ENCODE assay signal across 9 mouse cellular contexts in genomic region chr7:119849096-119849495, GRCm38 (mm10). TPM values are rescaled to one million over a fixed set of nuclear protein-coding genes. Genes with fewer than 3 reads are reported as not detected.
DNase-seq lines count a peak whose midpoint lies in the region; ATAC-seq lines count a peak whose summit lies in the region.
"Had no signal": no experiment of that assay in that cellular context is flagged by ENCODE, and none has a peak within 500 bp of the region (broad histone marks: within the 10 kb centered on the region; RNA-seq: fewer than 3 reads in every experiment).

No protein-coding gene starts in this region.

- 0% methylated on average over 1 of the region's 1 CpGs for WGBS in neural tube, embryonic 15.5 days
- WGBS in midbrain, embryonic 16.5 days: 0% methylated on average over 1 of the region's 1 CpGs

- no peak overlapping the region for H3K4me3 ChIP-seq in neural tube, embryonic 15.5 days (replicated peaks)
- H3K4me3 ChIP-seq in midbrain, embryonic 16.5 days (ENCODE audit: low read depth, low read length): no peak overlapping the region
- H3K4me3 ChIP-seq: neural tube, embryonic 13.5 days had no signal

- H3K27ac ChIP-seq in neural tube, embryonic 15.5 days (replicated peaks): no peak overlapping the region
- H3K27ac ChIP-seq in midbrain, embryonic 16.5 days (ENCODE audit: low read length): no peak overlapping the region
- H3K27ac ChIP-seq: neural tube, embryonic 13.5 days had no signal

- H3K36me3 ChIP-seq in neural tube, embryonic 15.5 days: no peaks in the 10 kb centered on the region
- H3K36me3 ChIP-seq in midbrain, embryonic 16.5 days (ENCODE audit: control insufficient read depth, insufficient read depth, low read length): no peaks in the 10 kb centered on the region

- H3K4me1 ChIP-seq in neural tube, embryonic 15.5 days: no peaks in the 10 kb centered on the region
- H3K4me1 ChIP-seq in midbrain, embryonic 16.5 days (ENCODE audit: control insufficient read depth, insufficient read depth, low read length): no peaks in the 10 kb centered on the region
- H3K4me1 ChIP-seq: neural tube, embryonic 13.5 days had no signal

- H3K27me3 ChIP-seq in neural tube, embryonic 15.5 days (replicated peaks): no peaks in the 10 kb centered on the region
- no peaks in the 10 kb centered on the region for H3K27me3 ChIP-seq in midbrain, embryonic 16.5 days (ENCODE audit: control insufficient read depth, insufficient read depth, low read depth, low read length)
- H3K27me3 ChIP-seq: neural tube, embryonic 13.5 days had no signal

- no peak overlapping the region for H3K9ac ChIP-seq in neural tube, embryonic 15.5 days (replicated peaks)
- no peak overlapping the region for H3K9ac ChIP-seq in midbrain, embryonic 16.5 days (ENCODE audit: low read depth, low read length)
- H3K9ac ChIP-seq: neural tube, embryonic 13.5 days had no signal

- no peak for ATAC-seq in neural tube, embryonic 15.5 days (ENCODE audit: low FRiP score)
- ATAC-seq in frontal cortex, adult (ENCODE audit: low TSS enrichment): peak; percentile 72
- peak; percentile 54; the same call in 1 of the 2 replicates for ATAC-seq in midbrain, embryonic 16.5 days

- no peaks in the 10 kb centered on the region for H3K9me3 ChIP-seq in neural tube, embryonic 15.5 days (replicated peaks)
- H3K9me3 ChIP-seq in midbrain, embryonic 16.5 days (replicated peaks; ENCODE audit: control insufficient read depth, low read length, poor library complexity, severe bottlenecking): no peaks in the 10 kb centered on the region
- H3K9me3 ChIP-seq: neural tube, embryonic 13.5 days had no signal

- peak; percentile 70 for DNase-seq in neural tube, embryonic 10.5 days (ENCODE audit: extremely low spot score, low spot score)
- peak; percentile 17 for DNase-seq in cerebellum, adult 11-12 months
- peak; percentile 42 for DNase-seq in hindlimb bud, embryonic 11.5 days (ENCODE audit: extremely low spot score, low read depth, low spot score)
- DNase-seq in left cerebral cortex, adult 9 months (ENCODE audit: low spot score in 2 of 2): peak; percentile 13 to 76
- DNase-seq in thymus, postnatal 25 days: peak; percentile 38

- H3K4me2 ChIP-seq in neural tube, embryonic 15.5 days: no peak overlapping the region
- no peak overlapping the region for H3K4me2 ChIP-seq in midbrain, embryonic 16.5 days (ENCODE audit: low read length)
- H3K4me2 ChIP-seq: neural tube, embryonic 13.5 days had no signal

RNA-seq across cellular contexts. Expression of gene Lyrm1, which starts 46.6 kb away (rescaled TPM):
- polyA plus RNA-seq in neural tube, embryonic 15.5 days (2015; fragmentation: Nextera tagmentation; extraction: Ambion mirVana): 16.7 and 17.9 TPM in 2 replicates
- 22.3 and 23.8 TPM in 2 replicates for polyA plus RNA-seq in midbrain, embryonic 16.5 days (2015; fragmentation: Nextera tagmentation; extraction: Ambion mirVana)

RNA-seq across cellular contexts. Expression of gene Dcun1d3, which starts 47.0 kb away (rescaled TPM):
- 15.8 and 18.1 TPM in 2 replicates for polyA plus RNA-seq in neural tube, embryonic 15.5 days (2015; fragmentation: Nextera tagmentation; extraction: Ambion mirVana)
- polyA plus RNA-seq in midbrain, embryonic 16.5 days (2015; fragmentation: Nextera tagmentation; extraction: Ambion mirVana): 19.1 and 19.8 TPM in 2 replicates

RNA-seq across cellular contexts. Expression of gene Eri2, which starts 55.2 kb away (rescaled TPM):
- polyA plus RNA-seq in neural tube, embryonic 15.5 days (2015; fragmentation: Nextera tagmentation; extraction: Ambion mirVana): 15.3 and 16.2 TPM in 2 replicates
- polyA plus RNA-seq in midbrain, embryonic 16.5 days (2015; fragmentation: Nextera tagmentation; extraction: Ambion mirVana): 16.5 and 18.3 TPM in 2 replicates

RNA-seq across cellular contexts. Expression of gene Rexo5, which starts 55.3 kb away (rescaled TPM):
- polyA plus RNA-seq in neural tube, embryonic 15.5 days (2015; fragmentation: Nextera tagmentation; extraction: Ambion mirVana): 6.0 and 15.7 TPM in 2 replicates
- 8.4 and 8.8 TPM in 2 replicates for polyA plus RNA-seq in midbrain, embryonic 16.5 days (2015; fragmentation: Nextera tagmentation; extraction: Ambion mirVana)

Comparison
In these comparisons a context has a peak if more than half of its experiments do, and no peak if none do; other contexts are left out.
1. DNase-seq: peak in every context shown above with its lines; median percentile 70 in neural tube, embryonic 10.5 days; 44 in left cerebral cortex, adult 9 months; 42 in hindlimb bud, embryonic 11.5 days; 38 in thymus, postnatal 25 days; 17 in cerebellum, adult 11-12 months.